Mouse (Mus musculus): ENCODE results near the gene Plac8.

GRCm38 (mm10) chr5:100607090-100607762 lies 35.2 kb upstream of the Plac8 start:
- no peak for TF ChIP-seq CTCF (IDR thresholded peaks at IDR 0.05)
- no peak for TF ChIP-seq POLR2A (IDR thresholded peaks at IDR 0.05; ENCODE audit: insufficient read depth, low read depth, low read length)

Data from heart, adult 2 months (tissue).